Mouse (Mus musculus): Measurements from ENCODE around the gene Rhog. TPM values are rescaled to one million over a fixed set of nuclear protein-coding genes. Genes with fewer than 3 reads are reported as not detected.
A peak's percentile ranks its signal among the peaks of the same experiment; 100 is the strongest.
"Not testable (repeated sequence)": the region's sequence is repeated elsewhere in the genome, so short reads cannot be mapped to it uniquely, and the experiment has no call there.

Gene Rhog
- total and polyA plus RNA-seq, 3 experiments: 12.2 to 118 (median 22.7) TPM

- Histone ChIP-seq H3K4me1 (ENCODE audit: control insufficient read depth in 1 of 2, insufficient read depth in 2 of 2) (peaks cover 0 to 20% of the 10 kb centered on the region in 2 experiments; a peak in 2 of 4 replicates), H3K4me2 (ENCODE audit: insufficient read depth, low read depth, poor library complexity, severe bottlenecking) (peak overlapping the region; percentile 72; the same call in 1 of the 2 replicates), H3K9ac (ENCODE audit: insufficient read depth, low read depth) (peak overlapping the region; percentile 55; the same call in 1 of the 2 replicates)
- in situ Hi-C loops (cut with MboI; ENCODE audit: low pct_ligation_motif_present, low pct_unique_long_range_greater_than_20kb, low sequenced_read_pairs): loop anchor here (5.0 to 25.0 kb wide), 2 partner anchors 156 to 604 kb away; partner anchors contain the start of gene Clpb
- dilution Hi-C loops (cut with MboI; ENCODE audit: extremely low pct_ligation_motif_present, extremely low pct_unique_long_range_greater_than_20kb, low sequenced_read_pairs); H3K27me3 ChIP-seq (replicated peaks); H3K4me3 ChIP-seq (replicated peaks in 1 of 3; ENCODE audit: low read depth in 2 of 3, low read length in 2 of 3, poor library complexity in 1 of 3); H3K36me3 ChIP-seq (replicated peaks in 1 of 2; ENCODE audit: control insufficient read depth in 1 of 2, insufficient read depth in 1 of 2, low read length in 1 of 2); H3K9me3 ChIP-seq (replicated peaks; ENCODE audit: low read length); H3K79me2 ChIP-seq (replicated peaks; ENCODE audit: control insufficient read depth, extremely low read depth, insufficient read depth, poor library complexity, severe bottlenecking); DNase-seq (ENCODE audit: extremely low read depth); H3K27ac ChIP-seq (ENCODE audit: insufficient read depth, low read depth): not testable (repeated sequence)
Measured at GRCm38 (mm10) chr7:102266021-102266400, 10.2 kb upstream of the Rhog start.

- dilution Hi-C loops (cut with MboI; ENCODE audit: extremely low pct_ligation_motif_present, extremely low pct_unique_long_range_greater_than_20kb, low sequenced_read_pairs) (no loop called here), in situ Hi-C loops (cut with MboI; ENCODE audit: low pct_ligation_motif_present, low pct_unique_long_range_greater_than_20kb, low sequenced_read_pairs) (loop anchor here (25.0 kb wide), 1 partner anchor 601 kb away; the partner anchor contains the start of gene Clpb)
- no peak overlapping the region for H3K4me3 ChIP-seq (replicated peaks in 1 of 3; ENCODE audit: low read depth in 2 of 3, low read length in 2 of 3, poor library complexity in 1 of 3)
Measured at GRCm38 (mm10) chr7:102263020-102263419, 7.2 kb upstream of the Rhog start.

GRCm38 (mm10) chr7:102260518-102260917 is 4.7 kb upstream of the Rhog start:
- Histone ChIP-seq H3K4me2 (ENCODE audit: insufficient read depth, low read depth, poor library complexity, severe bottlenecking) (no peak overlapping the region), H3K4me3 (replicated peaks in 1 of 3; ENCODE audit: low read depth in 2 of 3, low read length in 2 of 3, poor library complexity in 1 of 3) (no peak overlapping the region), H3K36me3 (replicated peaks in 1 of 2; ENCODE audit: control insufficient read depth in 1 of 2, insufficient read depth in 1 of 2, low read length in 1 of 2) (no peaks in the 10 kb centered on the region), H3K9me3 (replicated peaks; ENCODE audit: low read length) (no peaks in the 10 kb centered on the region), H3K9ac (ENCODE audit: insufficient read depth, low read depth) (no peak overlapping the region), H3K79me2 (replicated peaks; ENCODE audit: control insufficient read depth, extremely low read depth, insufficient read depth, poor library complexity, severe bottlenecking) (no peaks in the 10 kb centered on the region), H3K27me3 (replicated peaks) (no peaks in the 10 kb centered on the region), H3K27ac (ENCODE audit: insufficient read depth, low read depth) (no peak overlapping the region), H3K4me1 (ENCODE audit: control insufficient read depth in 1 of 2, insufficient read depth in 2 of 2) (no peaks in the 10 kb centered on the region)
- in situ Hi-C loops (cut with MboI; ENCODE audit: low pct_ligation_motif_present, low pct_unique_long_range_greater_than_20kb, low sequenced_read_pairs) (loop anchor here (25.0 kb wide), 1 partner anchor 598 kb away; the partner anchor contains the start of gene Clpb), dilution Hi-C loops (cut with MboI; ENCODE audit: extremely low pct_ligation_motif_present, extremely low pct_unique_long_range_greater_than_20kb, low sequenced_read_pairs) (no loop called here)
- TF ChIP-seq HCFC1 (IDR thresholded peaks at IDR 0.05; ENCODE audit: low read depth, low read length) (no peak), ZNF384 (IDR thresholded peaks at IDR 0.05; ENCODE audit: low read depth, low read length) (0 out of 2 replicates have a peak, but pooled peaks have one; percentile 17)
- no peak for DNase-seq (ENCODE audit: extremely low read depth)

More at GRCm38 (mm10) chr7:102263020-102263419, 7.2 kb upstream of the Rhog start:
- no peaks in the 10 kb centered on the region for H3K27me3 ChIP-seq (replicated peaks)
- no peak overlapping the region for H3K4me2 ChIP-seq (ENCODE audit: insufficient read depth, low read depth, poor library complexity, severe bottlenecking)
- no peaks in the 10 kb centered on the region for H3K79me2 ChIP-seq (replicated peaks; ENCODE audit: control insufficient read depth, extremely low read depth, insufficient read depth, poor library complexity, severe bottlenecking)
- no peak overlapping the region for H3K27ac ChIP-seq (ENCODE audit: insufficient read depth, low read depth)
- H3K4me1 ChIP-seq (ENCODE audit: control insufficient read depth in 1 of 2, insufficient read depth in 2 of 2): peaks cover 0 to 6% of the 10 kb centered on the region in 2 experiments; a peak in 1 of 4 replicates
- no peaks in the 10 kb centered on the region for H3K36me3 ChIP-seq (replicated peaks in 1 of 2; ENCODE audit: control insufficient read depth in 1 of 2, insufficient read depth in 1 of 2, low read length in 1 of 2)
- no peak for DNase-seq (ENCODE audit: extremely low read depth)
- no peak overlapping the region for H3K9ac ChIP-seq (ENCODE audit: insufficient read depth, low read depth)
- TF ChIP-seq CHD1 (IDR thresholded peaks at IDR 0.05; ENCODE audit: low read depth, low read length) (no peak), NRF1 (IDR thresholded peaks at IDR 0.05; ENCODE audit: low read depth, low read length) (no peak), SMC3 (IDR thresholded peaks at IDR 0.05; ENCODE audit: low read depth, low read length) (peak; percentile 43), MYC (IDR thresholded peaks at IDR 0.05; ENCODE audit: low read depth, low read length) (no peak), RCOR1 (conservative IDR thresholded peaks at IDR 0.05; ENCODE audit: low read depth, low read length) (no peak), JUND (conservative IDR thresholded peaks at IDR 0.05; ENCODE audit: low read depth, low read length) (no peak), TCF12 (IDR thresholded peaks at IDR 0.05; ENCODE audit: low read depth, low read length) (no peak), BHLHE40 (IDR thresholded peaks at IDR 0.05; ENCODE audit: low read depth, low read length) (no peak), RAD21 (IDR thresholded peaks at IDR 0.05; ENCODE audit: low read depth, low read length) (peak; percentile 32), MEF2A (IDR thresholded peaks at IDR 0.05; ENCODE audit: borderline replicate concordance, low read depth, low read length) (no peak), JUN (IDR thresholded peaks at IDR 0.05; ENCODE audit: insufficient read depth, low read depth, low read length) (no peak), SIN3A (IDR thresholded peaks at IDR 0.05; ENCODE audit: low read length) (no peak), TBP (conservative IDR thresholded peaks at IDR 0.05; ENCODE audit: low read depth, low read length) (no peak), CTCF (conservative IDR thresholded peaks at IDR 0.05 in 1 of 2, IDR thresholded peaks at IDR 0.05 in 1 of 2; ENCODE audit: low read depth in 2 of 2, low read length in 2 of 2) (peak in 1 of 2 experiments; percentile 51; a peak in 2 of 4 replicates)
- no peaks in the 10 kb centered on the region for H3K9me3 ChIP-seq (replicated peaks; ENCODE audit: low read length)

Measured in CH12.LX (cell line).